Mouse (Mus musculus): ENCODE measurements around the gene Bag3.

GRCm38 (mm10) chr7:128580318-128580717 is 56.9 kb downstream of the Bag3 start:
- no peak for TF ChIP-seq GATA1 (IDR thresholded peaks at IDR 0.05; ENCODE audit: borderline replicate concordance, low read length)
- TF ChIP-seq CTCF (IDR thresholded peaks at IDR 0.05; ENCODE audit: low read depth, low read length): no peak
